Mouse (Mus musculus): ENCODE results near the gene Cc2d2a. TPM values are rescaled to one million over a fixed set of nuclear protein-coding genes. Genes with fewer than 3 reads are reported as not detected.

The Cc2d2a gene
- polyA plus RNA-seq, 1 experiment from 2014 or later, result 14.6 TPM

DNA sequence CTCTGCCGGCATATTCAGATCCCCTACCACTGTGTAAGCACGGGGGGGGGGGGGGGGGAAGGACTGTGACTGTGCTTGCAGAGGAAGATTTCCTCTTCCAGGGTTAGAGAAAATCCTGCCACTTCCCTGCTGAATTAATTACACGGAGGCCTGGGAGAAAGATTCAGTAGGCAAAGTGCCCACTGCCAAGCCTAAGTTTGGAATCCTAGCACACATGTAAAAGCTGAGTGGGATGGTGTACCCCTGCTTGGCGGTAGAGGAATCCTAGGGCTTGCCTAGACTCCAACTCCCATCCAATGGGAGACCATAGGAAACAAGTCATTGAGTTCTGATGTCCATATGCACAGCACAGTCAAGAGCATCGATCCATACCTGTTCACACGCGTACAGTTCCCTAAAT, 61.7 kb downstream of the Cc2d2a start:
- H3K4me3 ChIP-seq (ENCODE audit: low read length), result no peak overlapping the region
- peaks cover 34% of the 10 kb centered on the region for H3K36me3 ChIP-seq (ENCODE audit: insufficient read depth, low read length)
- H3K4me1 ChIP-seq (ENCODE audit: insufficient read depth, low read length), result no peaks in the 10 kb centered on the region
- no peaks in the 10 kb centered on the region for H3K27me3 ChIP-seq (ENCODE audit: insufficient read depth, low read length)
- H3K9ac ChIP-seq (replicated peaks; ENCODE audit: low read length), result no peak overlapping the region
- no peak overlapping the region for H3K4me2 ChIP-seq (replicated peaks; ENCODE audit: low read depth, low read length)
- no peak for ATAC-seq (ENCODE audit: low FRiP score, low TSS enrichment)
- no peaks in the 10 kb centered on the region for H3K9me3 ChIP-seq (ENCODE audit: low read length)
- 84% methylated on average over 7 of the region's 7 CpGs for WGBS
- H3K27ac ChIP-seq (ENCODE audit: low read length), result no peak overlapping the region

DNA sequence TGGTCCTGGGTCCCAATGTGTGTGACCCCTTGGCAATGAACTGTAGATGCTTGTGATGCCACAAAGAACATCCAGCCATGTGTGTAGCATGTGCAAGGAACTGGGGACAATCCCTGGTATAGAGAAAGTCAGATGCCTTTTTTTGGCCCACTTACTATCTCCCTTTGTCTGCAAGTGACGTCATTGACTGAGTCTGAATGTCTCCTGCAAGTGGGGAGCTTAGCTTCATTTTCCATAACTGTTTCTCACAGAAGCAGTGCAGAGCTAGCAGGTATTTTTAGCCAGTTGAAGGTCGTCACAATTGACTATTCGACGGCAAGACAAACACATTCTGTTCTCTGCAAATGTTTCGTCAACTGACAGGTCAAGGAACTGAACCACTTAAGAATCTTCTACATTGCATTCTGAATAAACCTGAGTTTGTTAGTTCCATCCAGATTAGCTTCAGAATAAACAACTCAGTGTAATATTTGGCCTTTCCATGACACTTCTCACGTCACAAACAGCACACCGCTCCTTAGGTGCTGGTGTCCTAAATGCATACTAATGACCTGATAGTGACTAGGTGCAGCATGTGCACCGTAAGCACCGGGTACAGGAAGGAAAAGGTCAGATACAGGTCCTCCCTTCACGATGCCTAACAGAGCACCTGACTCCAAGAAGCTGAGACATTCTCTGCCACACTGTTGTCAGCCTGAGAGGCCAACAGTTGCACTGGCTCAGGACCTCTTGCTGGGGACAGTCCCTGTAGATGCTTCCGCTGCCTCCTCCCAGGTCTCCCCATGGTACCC, 66.4 kb downstream of the Cc2d2a start:
- no peak overlapping the region for H3K9ac ChIP-seq (replicated peaks; ENCODE audit: low read length)
- ATAC-seq (ENCODE audit: low FRiP score, low TSS enrichment), result no peak
- WGBS, result 85% methylated on average over 11 of the region's 11 CpGs
- H3K9me3 ChIP-seq (ENCODE audit: low read length), result no peaks in the 10 kb centered on the region
- no peak overlapping the region for H3K27ac ChIP-seq (ENCODE audit: low read length)
- H3K4me3 ChIP-seq (ENCODE audit: low read length), result no peak overlapping the region
- no peak overlapping the region for H3K4me2 ChIP-seq (replicated peaks; ENCODE audit: low read depth, low read length)
- no peaks in the 10 kb centered on the region for H3K27me3 ChIP-seq (ENCODE audit: insufficient read depth, low read length)
- H3K4me1 ChIP-seq (ENCODE audit: insufficient read depth, low read length), result no peaks in the 10 kb centered on the region
- peaks cover 17% of the 10 kb centered on the region for H3K36me3 ChIP-seq (ENCODE audit: insufficient read depth, low read length)

DNA sequence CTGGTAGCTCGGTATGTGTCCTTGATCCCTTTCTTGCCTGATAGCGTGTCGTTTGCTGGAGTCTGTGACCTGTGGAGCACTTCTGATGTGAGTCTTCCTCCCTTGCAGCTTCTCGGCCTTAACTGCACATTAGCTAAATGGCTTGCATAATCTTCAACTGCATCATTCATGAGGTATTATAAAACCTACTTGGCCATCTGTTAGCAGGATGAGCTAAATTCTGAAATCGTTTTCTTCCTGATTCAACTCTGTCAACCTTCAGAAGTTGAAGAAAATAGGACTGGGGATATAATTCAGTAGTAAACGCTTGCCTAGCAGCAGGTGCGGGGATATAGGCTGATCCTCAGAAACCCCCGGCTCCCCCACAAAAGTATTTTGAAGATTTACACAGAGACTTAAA, 70.2 kb downstream of the Cc2d2a start:
- Histone ChIP-seq H3K4me1 (ENCODE audit: insufficient read depth, low read length) (no peaks in the 10 kb centered on the region), H3K36me3 (ENCODE audit: insufficient read depth, low read length) (peaks cover 19% of the 10 kb centered on the region), H3K27ac (ENCODE audit: low read length) (no peak overlapping the region), H3K27me3 (ENCODE audit: insufficient read depth, low read length) (no peaks in the 10 kb centered on the region), H3K4me3 (ENCODE audit: low read length) (no peak overlapping the region), H3K9me3 (ENCODE audit: low read length) (no peaks in the 10 kb centered on the region), H3K4me2 (replicated peaks; ENCODE audit: low read depth, low read length) (no peak overlapping the region), H3K9ac (replicated peaks; ENCODE audit: low read length) (no peak overlapping the region)
- 71% methylated on average over 8 of the region's 8 CpGs for WGBS
- no peak for ATAC-seq (ENCODE audit: low FRiP score, low TSS enrichment)

DNA sequence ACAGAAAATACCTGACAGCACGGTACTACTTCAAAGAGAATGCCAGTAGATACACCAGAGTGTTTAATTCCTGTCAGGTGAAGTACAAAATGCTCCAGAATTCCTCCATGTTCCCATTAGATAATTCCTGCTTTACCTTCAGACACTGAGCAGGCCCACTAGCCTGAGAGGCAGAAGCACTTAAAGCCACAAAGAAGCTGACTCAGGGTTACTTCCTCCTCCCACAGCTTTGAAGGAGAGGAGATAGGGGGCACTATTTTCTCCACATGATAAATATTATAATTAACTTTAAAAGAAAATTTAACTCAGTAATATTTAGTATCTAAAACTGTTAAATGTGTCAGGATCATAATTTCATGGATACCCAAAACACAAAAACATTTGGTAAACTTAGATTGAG, 82.0 kb downstream of the Cc2d2a start:
- no peaks in the 10 kb centered on the region for H3K9me3 ChIP-seq (ENCODE audit: low read length)
- no peak overlapping the region for H3K9ac ChIP-seq (replicated peaks; ENCODE audit: low read length)
- no peak overlapping the region for H3K4me3 ChIP-seq (ENCODE audit: low read length)
- no peak for ATAC-seq (ENCODE audit: low FRiP score, low TSS enrichment)
- H3K27me3 ChIP-seq (ENCODE audit: insufficient read depth, low read length), result no peaks in the 10 kb centered on the region
- no peaks in the 10 kb centered on the region for H3K4me1 ChIP-seq (ENCODE audit: insufficient read depth, low read length)
- no peak overlapping the region for H3K4me2 ChIP-seq (replicated peaks; ENCODE audit: low read depth, low read length)
- peaks cover 15% of the 10 kb centered on the region; the same call in 1 of the 2 replicates for H3K36me3 ChIP-seq (ENCODE audit: insufficient read depth, low read length)
- WGBS, result 95% methylated on average over 1 of the region's 1 CpGs
- H3K27ac ChIP-seq (ENCODE audit: low read length), result no peak overlapping the region

DNA sequence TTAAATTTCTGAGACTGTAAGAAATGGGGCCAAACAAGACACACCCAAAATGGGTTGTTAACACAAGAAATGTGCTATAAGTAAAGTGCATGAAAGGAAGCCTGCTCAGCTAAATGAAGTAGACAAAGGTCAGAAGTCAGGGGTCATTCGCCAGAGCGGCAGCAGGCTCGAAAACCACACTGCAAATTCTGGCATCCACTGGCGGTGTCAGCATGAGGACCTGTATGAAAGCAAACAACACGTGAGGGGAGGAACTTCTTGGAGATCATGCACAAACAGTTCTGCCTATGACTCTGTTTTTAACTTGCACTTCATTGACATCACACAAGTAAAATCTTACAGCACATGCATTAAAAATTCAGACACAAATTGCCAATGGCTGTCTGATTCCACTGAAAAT, 83.0 kb downstream of the Cc2d2a start:
- 54% methylated on average over 5 of the region's 5 CpGs for WGBS
- peaks cover 16% of the 10 kb centered on the region; the same call in 1 of the 2 replicates for H3K36me3 ChIP-seq (ENCODE audit: insufficient read depth, low read length)
- H3K4me3 ChIP-seq (ENCODE audit: low read length), result no peak overlapping the region

DNA sequence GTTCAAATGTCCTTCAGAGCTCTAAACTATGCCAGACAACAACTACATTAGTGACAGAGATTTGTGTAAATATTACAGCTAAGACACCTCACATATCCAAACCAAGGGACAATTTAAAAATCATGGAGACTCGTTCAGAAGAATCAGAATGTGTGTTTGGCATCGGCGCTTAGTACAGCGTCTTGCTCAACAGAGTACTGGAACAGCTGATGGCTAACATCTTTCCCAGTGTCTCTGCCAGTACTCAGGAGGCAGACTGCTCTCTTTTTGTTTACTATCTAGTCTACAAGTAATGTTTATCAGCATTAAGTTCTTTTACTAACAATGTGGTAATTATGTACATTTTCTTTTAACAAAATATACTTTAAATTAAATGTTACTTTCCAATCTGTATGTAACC, 85.9 kb downstream of the Cc2d2a start:
- Histone ChIP-seq H3K27me3 (ENCODE audit: insufficient read depth, low read length) (no peaks in the 10 kb centered on the region), H3K4me3 (ENCODE audit: low read length) (no peak overlapping the region), H3K27ac (ENCODE audit: low read length) (no peak overlapping the region), H3K9me3 (ENCODE audit: low read length) (no peaks in the 10 kb centered on the region), H3K9ac (replicated peaks; ENCODE audit: low read length) (no peak overlapping the region), H3K4me1 (ENCODE audit: insufficient read depth, low read length) (no peaks in the 10 kb centered on the region), H3K4me2 (replicated peaks; ENCODE audit: low read depth, low read length) (no peak overlapping the region), H3K36me3 (ENCODE audit: insufficient read depth, low read length) (peaks cover 9% of the 10 kb centered on the region; the same call in 1 of the 2 replicates)
- WGBS, result 94% methylated on average over 4 of the region's 4 CpGs
- ATAC-seq (ENCODE audit: low FRiP score, low TSS enrichment), result no peak

More for the DNA sequence above, 83.0 kb downstream of the Cc2d2a start:
- Histone ChIP-seq H3K27me3 (ENCODE audit: insufficient read depth, low read length) (no peaks in the 10 kb centered on the region), H3K9me3 (ENCODE audit: low read length) (no peaks in the 10 kb centered on the region), H3K9ac (replicated peaks; ENCODE audit: low read length) (no peak overlapping the region), H3K4me1 (ENCODE audit: insufficient read depth, low read length) (no peaks in the 10 kb centered on the region), H3K27ac (ENCODE audit: low read length) (no peak overlapping the region), H3K4me2 (replicated peaks; ENCODE audit: low read depth, low read length) (no peak overlapping the region)
- ATAC-seq (ENCODE audit: low FRiP score, low TSS enrichment), result no peak

DNA sequence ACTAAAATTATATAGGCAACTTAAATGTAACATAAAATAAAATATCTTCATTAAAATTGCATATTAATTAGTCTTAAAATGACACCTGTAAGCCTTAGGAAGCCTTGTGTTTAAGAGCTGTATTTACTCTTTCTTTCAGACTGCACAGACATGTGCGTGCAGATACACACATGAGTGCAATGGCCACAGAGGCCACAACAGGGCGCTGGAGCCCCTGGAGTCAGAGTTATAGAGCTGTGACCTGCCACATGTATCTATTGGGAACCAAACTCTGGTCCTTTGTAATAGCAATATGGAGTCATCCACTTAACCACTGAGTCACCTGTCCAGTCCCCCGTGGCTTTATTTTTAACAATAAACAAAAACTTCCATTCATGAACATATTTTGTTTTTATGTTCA, 86.9 kb downstream of the Cc2d2a start:
- no peak overlapping the region for H3K27ac ChIP-seq (ENCODE audit: low read length)
- no peak overlapping the region for H3K9ac ChIP-seq (replicated peaks; ENCODE audit: low read length)
- H3K4me2 ChIP-seq (replicated peaks; ENCODE audit: low read depth, low read length), result no peak overlapping the region
- no peaks in the 10 kb centered on the region for H3K27me3 ChIP-seq (ENCODE audit: insufficient read depth, low read length)
- no peak for ATAC-seq (ENCODE audit: low FRiP score, low TSS enrichment)
- H3K9me3 ChIP-seq (ENCODE audit: low read length), result no peaks in the 10 kb centered on the region
- 85% methylated on average over 3 of the region's 3 CpGs for WGBS
- H3K36me3 ChIP-seq (ENCODE audit: insufficient read depth, low read length), result peaks cover 9% of the 10 kb centered on the region; the same call in 1 of the 2 replicates
- no peaks in the 10 kb centered on the region for H3K4me1 ChIP-seq (ENCODE audit: insufficient read depth, low read length)
- no peak overlapping the region for H3K4me3 ChIP-seq (ENCODE audit: low read length)

DNA sequence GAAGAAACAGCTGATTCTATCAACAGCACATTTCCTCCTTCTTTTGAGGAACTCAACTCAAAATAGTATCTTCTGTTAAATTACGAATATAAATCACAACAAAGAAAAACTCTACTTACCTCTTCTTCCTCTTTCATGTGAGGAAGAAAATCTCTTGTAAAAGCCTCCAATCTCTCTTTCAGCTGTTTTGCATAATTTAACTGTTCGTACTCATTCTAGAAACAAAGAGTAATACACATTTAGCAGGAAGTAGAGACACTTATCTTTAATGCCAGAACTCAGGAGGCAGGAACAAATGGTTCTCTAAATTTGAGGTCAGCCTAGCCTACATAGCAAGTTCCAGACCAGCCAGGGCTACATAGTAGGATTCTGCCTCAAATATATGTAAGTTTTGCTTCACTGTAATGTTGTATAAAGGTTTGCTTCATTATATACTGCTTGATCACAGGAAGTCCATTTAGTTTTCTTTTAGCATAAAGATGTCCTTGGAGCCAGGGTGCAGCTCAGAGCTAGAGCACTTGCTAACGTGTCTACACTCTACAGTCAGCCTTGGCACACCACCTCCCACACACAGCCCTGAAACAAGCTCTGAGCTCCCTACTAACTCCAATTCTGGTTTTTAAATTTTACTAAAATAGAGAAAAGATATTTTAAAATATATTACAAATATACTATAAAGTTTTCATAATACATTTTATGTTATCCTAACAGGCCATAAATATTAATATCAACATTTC, 108.6 kb downstream of the Cc2d2a start:
- ATAC-seq (ENCODE audit: low FRiP score, low TSS enrichment), result no peak
- H3K4me1 ChIP-seq (ENCODE audit: insufficient read depth, low read length), result no peaks in the 10 kb centered on the region
- H3K9me3 ChIP-seq (ENCODE audit: low read length), result no peaks in the 10 kb centered on the region
- H3K27me3 ChIP-seq (ENCODE audit: insufficient read depth, low read length), result no peaks in the 10 kb centered on the region
- no peak overlapping the region for H3K9ac ChIP-seq (replicated peaks; ENCODE audit: low read length)
- no peak overlapping the region for H3K4me2 ChIP-seq (replicated peaks; ENCODE audit: low read depth, low read length)
- peaks cover 25% of the 10 kb centered on the region for H3K36me3 ChIP-seq (ENCODE audit: insufficient read depth, low read length)
- H3K27ac ChIP-seq (ENCODE audit: low read length), result no peak overlapping the region
- H3K4me3 ChIP-seq (ENCODE audit: low read length), result no peak overlapping the region
- WGBS, result 76% methylated on average over 3 of the region's 3 CpGs

DNA sequence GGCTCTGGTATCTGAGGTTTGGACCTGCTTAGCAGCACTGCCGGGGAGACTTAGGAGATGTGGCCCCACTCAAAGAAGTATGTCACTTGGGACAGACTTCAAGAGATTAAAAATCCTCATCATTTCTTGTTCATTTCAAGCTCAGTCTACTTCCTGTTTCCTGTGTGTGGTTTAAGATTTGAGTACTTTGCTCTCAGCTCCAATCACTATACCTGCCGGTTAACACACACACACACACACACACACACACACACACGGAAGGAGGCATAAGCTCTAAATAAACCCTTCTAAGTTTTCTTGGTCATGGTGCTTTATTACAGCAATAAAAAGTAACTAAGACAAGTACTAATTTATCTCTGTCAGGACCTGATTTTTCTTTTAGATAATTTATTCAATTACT, 109.4 kb downstream of the Cc2d2a start:
- no peak for ATAC-seq (ENCODE audit: low FRiP score, low TSS enrichment)
- Histone ChIP-seq H3K36me3 (ENCODE audit: insufficient read depth, low read length) (peaks cover 22% of the 10 kb centered on the region), H3K27me3 (ENCODE audit: insufficient read depth, low read length) (no peaks in the 10 kb centered on the region), H3K4me3 (ENCODE audit: low read length) (no peak overlapping the region), H3K4me1 (ENCODE audit: insufficient read depth, low read length) (0 out of 2 replicates have a peak, but pooled peaks cover 3% of the 10 kb centered on the region), H3K9me3 (ENCODE audit: low read length) (no peaks in the 10 kb centered on the region), H3K27ac (ENCODE audit: low read length) (no peak overlapping the region), H3K9ac (replicated peaks; ENCODE audit: low read length) (no peak overlapping the region), H3K4me2 (replicated peaks; ENCODE audit: low read depth, low read length) (no peak overlapping the region)
- WGBS, result 72% methylated on average over 3 of the region's 3 CpGs

DNA sequence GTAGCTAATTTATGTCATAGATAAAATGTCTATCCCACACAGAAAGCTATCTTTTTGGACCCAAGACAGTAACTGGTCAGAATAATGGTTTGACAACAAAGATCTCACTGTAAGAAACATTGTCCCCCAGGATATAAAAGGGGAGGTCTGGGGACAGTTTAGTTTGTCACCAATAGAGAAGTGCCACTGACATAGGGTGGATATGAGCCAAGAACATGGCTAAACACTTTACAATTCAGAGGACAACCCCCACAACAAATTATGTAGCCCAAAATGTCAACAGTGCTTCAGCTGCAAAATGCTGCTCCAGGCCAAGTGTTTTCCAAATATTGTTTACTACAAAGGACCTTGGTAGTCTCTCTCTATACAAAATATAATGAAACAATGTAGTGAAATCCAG, 114.3 kb downstream of the Cc2d2a start:
- no peak overlapping the region for H3K27ac ChIP-seq (ENCODE audit: low read length)
- no peaks in the 10 kb centered on the region for H3K9me3 ChIP-seq (ENCODE audit: low read length)
- H3K36me3 ChIP-seq (ENCODE audit: insufficient read depth, low read length), result 0 out of 2 replicates have a peak, but pooled peaks cover 3% of the 10 kb centered on the region
- peaks cover 12% of the 10 kb centered on the region for H3K4me1 ChIP-seq (ENCODE audit: insufficient read depth, low read length)
- H3K9ac ChIP-seq (replicated peaks; ENCODE audit: low read length), result no peak overlapping the region
- H3K4me2 ChIP-seq (replicated peaks; ENCODE audit: low read depth, low read length), result no peak overlapping the region
- no peak for ATAC-seq (ENCODE audit: low FRiP score, low TSS enrichment)
- no peaks in the 10 kb centered on the region for H3K27me3 ChIP-seq (ENCODE audit: insufficient read depth, low read length)
- H3K4me3 ChIP-seq (ENCODE audit: low read length), result no peak overlapping the region

All from kidney, embryonic 16.5 days (tissue).